Mouse (Mus musculus) midbrain, embryonic 16.5 days (tissue): ENCODE data around the gene Map1s. TPM values are rescaled to one million over a fixed set of nuclear protein-coding genes. Genes with fewer than 3 reads are reported as not detected.
A peak's percentile ranks its signal among the peaks of the same experiment; 100 is the strongest.

Experiments used
- ATAC-seq: fragments of 200-750 bp; cut with Nextera tagmentation; 2 replicates; pipeline ENCODE4 v1.8.0; 2017; ENCODE audit warnings: moderate TSS enrichment
- H3K27ac ChIP-seq: fragments of 300-500 bp; sonication (generic); 2 replicates; pipeline ENCODE4 v1.5.1; 2014; ENCODE audit warnings: mild to moderate bottlenecking, low read length, mixed read lengths
- H3K27me3 ChIP-seq: fragments of 300-500 bp; sonication (generic); 2 replicates; pipeline ENCODE4 v1.6.1; 2014; ENCODE audit warnings: low read depth, low read length, mixed read lengths; ENCODE audit not compliant: control insufficient read depth, insufficient read depth
- H3K36me3 ChIP-seq: fragments of 300-500 bp; sonication (generic); 2 replicates; pipeline ENCODE4 v1.6.1; 2014; ENCODE audit warnings: mild to moderate bottlenecking, low read length, moderate library complexity, mixed read lengths; ENCODE audit not compliant: control insufficient read depth, insufficient read depth
- H3K4me1 ChIP-seq: fragments of 300-500 bp; sonication (generic); 2 replicates; pipeline ENCODE4 v1.6.1; 2014; ENCODE audit warnings: mild to moderate bottlenecking, low read length, mixed read lengths; ENCODE audit not compliant: control insufficient read depth, insufficient read depth
- H3K4me2 ChIP-seq: fragments of 300-500 bp; sonication (generic); 2 replicates; pipeline ENCODE4 v1.6.1; 2014; ENCODE audit warnings: mild to moderate bottlenecking, low read length, mixed read lengths
- H3K4me3 ChIP-seq: fragments of 300-500 bp; sonication (generic); 2 replicates; pipeline ENCODE4 v1.5.1; 2014; ENCODE audit warnings: low read depth, mild to moderate bottlenecking, low read length, moderate library complexity, mixed read lengths
- H3K9ac ChIP-seq: fragments of 300-500 bp; sonication (generic); 2 replicates; pipeline ENCODE4 v1.6.1; 2014; ENCODE audit warnings: low read depth, low read length, mixed read lengths
- H3K9me3 ChIP-seq: fragments of 300-500 bp; sonication (generic); replicated peaks from 2 replicates; pipeline ENCODE4 v1.6.1; 2014; ENCODE audit warnings: mild to moderate bottlenecking, low read length, mixed read lengths; ENCODE audit not compliant: control insufficient read depth, poor library complexity, severe bottlenecking
- WGBS: fragments of 180-500 bp; shearing (Covaris S2); extraction: QIAGEN DNeasy Blood & Tissue Kit; methylation state at CpG from one replicate; pipeline ENCODE4 v1.1.7; 2014; 5-methylcytosine and 5-hydroxymethylcytosine counted together
- polyA plus RNA-seq: library from polyadenylated mRNA; unstranded; fragments of >200 nt; fragmentation: Nextera tagmentation; extraction: Ambion mirVana; gene quantifications from 2 replicates; pipeline ENCODE4 v1.2.1, GENCODE M21; 2015

Map1s gene
- polyA plus RNA-seq = 59.7 and 65.0 TPM in 2 replicates

DNA sequence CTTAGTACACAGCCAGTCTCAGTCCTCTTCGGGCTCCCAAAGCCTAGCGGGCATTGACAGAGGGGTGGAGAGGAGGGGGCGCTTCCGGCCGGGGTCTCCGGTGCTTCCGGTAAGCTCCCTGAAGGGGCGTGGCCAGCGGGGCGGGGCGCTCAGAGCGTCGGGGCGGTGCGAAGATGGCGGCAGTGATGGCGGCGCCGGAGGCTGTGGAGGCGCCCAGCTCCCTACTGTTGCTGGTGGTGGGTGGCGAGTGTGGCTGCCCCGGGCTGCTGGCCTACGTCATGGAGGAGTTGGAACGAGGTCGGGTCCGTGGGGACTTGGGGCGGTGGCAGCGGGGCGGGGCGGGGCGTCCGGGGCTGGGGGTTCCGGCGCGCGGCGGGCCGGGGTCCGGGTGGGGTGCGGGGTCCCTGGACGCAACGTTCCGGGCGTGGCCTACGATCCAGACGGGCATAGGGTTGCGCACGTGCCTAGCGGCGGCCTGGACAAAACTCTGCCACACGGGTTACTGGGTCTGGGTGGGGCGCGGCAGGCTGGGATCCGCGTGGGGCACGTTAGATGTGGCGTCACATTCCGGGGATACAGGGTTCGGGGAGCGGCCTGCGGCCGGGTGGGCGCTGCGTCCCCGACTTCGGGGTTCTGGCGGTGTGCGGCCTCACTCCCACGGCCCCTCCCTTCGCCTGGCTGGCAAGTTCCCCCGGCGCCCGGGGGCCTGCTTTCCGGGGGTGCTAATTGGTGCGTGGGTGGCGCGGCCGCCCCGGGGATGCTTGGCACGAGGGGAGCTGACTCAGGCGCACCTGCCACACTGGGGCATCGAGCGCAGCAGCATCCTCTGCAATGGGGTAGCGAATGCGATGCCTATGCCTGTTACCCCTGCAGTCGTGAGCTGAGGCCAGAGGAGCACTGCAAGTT lies at the start of gene Map1s:
Gene Map1s (plus strand): TSS at position 102 of the 906 bp plus-strand sequence.
- Histone ChIP-seq H3K27ac (peak within 1 kb of the TSS; percentile 91), H3K9me3 (no peaks in the 10 kb centered on the region), H3K4me1 (peaks cover 11% of the 10 kb centered on the region), H3K36me3 (0 out of 2 replicates have a peak, but pooled peaks cover 4% of the 10 kb centered on the region), H3K27me3 (peaks cover 8% of the 10 kb centered on the region; the same call in 1 of the 2 replicates), H3K4me3 (peak within 1 kb of the TSS; percentile 72), H3K4me2 (peak within 1 kb of the TSS; percentile 80), H3K9ac (peak within 1 kb of the TSS; percentile 93)
- ATAC-seq = peak; percentile 95
- under 1% methylated on average over 71 of the region's 86 CpGs for WGBS

DNA sequence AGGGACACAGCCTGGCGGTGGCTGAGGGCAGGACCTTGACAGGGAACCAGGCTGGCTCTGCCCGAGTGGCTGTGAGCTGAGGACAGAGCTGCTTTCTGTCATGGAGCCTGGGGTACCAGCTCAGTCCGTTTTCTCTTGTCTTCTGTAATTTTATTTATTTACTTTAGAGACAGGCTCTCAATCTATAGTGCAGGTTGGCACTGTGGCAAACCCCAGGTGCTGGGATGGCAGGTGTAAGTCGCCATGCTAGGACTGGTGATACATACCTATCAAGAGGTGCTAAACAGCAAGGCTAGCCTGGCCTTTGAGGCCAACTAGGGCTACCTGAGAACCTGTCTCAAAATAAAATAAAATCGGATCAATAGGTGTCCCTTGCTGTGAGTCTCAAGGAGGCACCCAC lies 49.7 kb upstream of the Map1s start:
- peak overlapping the region; percentile 89 for H3K4me2 ChIP-seq

DNA sequence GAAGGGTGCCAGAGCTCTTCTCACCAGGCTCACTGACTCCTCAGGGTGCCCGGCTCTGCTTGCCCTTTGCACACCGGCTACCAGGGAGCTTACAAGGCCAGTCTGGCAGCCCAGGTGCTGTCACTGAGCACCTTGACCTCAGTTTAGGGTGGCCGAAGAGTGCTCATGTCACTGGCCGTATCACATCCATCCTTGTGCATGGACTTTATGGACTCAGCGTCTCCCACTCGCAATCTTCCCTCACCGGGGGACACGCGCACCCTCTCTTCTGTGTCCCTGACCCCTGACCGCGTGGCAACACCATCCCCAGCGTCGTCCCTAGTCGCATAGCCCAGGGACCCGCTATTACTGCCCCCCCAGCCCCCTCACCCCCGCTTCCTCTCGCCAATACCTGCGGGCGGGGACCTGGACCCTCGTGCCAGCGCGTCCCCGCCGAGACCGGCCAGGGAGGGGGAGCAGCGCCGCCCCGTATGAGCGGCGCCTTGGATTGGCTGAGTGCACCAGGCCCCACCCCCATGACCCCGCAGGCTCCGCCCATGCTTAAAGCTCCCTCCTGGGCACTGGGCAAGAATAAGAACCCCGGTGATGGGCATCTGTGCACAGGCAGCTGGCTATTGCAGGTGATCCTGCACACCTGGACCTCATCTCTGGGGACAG lies 49.1 kb upstream of the Map1s start:
- Histone ChIP-seq H3K36me3 (0 out of 2 replicates have a peak, but pooled peaks cover 3% of the 10 kb centered on the region), H3K9me3 (no peaks in the 10 kb centered on the region), H3K9ac (peak overlapping the region; percentile 82), H3K4me1 (peaks cover 18% of the 10 kb centered on the region), H3K4me2 (peak overlapping the region; percentile 89), H3K27me3 (no peaks in the 10 kb centered on the region), H3K27ac (no peak overlapping the region), H3K4me3 (peak overlapping the region; percentile 58)
- WGBS = 6% methylated on average over 31 of the region's 33 CpGs
- peak; percentile 74 for ATAC-seq

More for the DNA sequence above, 49.7 kb upstream of the Map1s start:
- Histone ChIP-seq H3K27me3 (no peaks in the 10 kb centered on the region), H3K4me3 (no peak overlapping the region; the same call in 1 of the 2 replicates), H3K27ac (no peak overlapping the region), H3K9me3 (no peaks in the 10 kb centered on the region), H3K4me1 (peaks cover 18% of the 10 kb centered on the region), H3K9ac (no peak overlapping the region; the same call in 1 of the 2 replicates), H3K36me3 (0 out of 2 replicates have a peak, but pooled peaks cover 3% of the 10 kb centered on the region)
- no peak for ATAC-seq
- WGBS = 70% methylated on average over 5 of the region's 5 CpGs

DNA sequence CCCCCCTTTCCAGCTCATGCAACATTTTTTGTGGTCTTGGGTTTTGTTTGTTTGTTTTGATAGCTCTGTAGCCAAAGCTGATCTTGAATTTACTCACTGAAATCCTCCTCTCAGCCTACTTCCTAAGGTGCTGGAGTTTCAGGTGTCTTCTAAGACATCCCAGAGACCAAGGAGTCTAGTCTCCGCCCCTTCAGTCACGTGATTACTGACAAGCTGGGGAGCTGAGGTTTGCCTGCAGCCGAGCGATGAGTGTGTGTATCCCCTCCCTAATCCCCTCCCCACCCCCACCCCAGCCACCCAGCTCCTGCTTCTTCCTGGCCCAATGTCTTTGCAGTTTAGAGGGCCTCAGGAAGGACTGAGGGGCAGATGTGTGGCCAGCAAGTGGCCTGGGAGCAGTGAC lies 48.2 kb upstream of the Map1s start:
- Histone ChIP-seq H3K27ac (no peak overlapping the region), H3K4me3 (no peak overlapping the region), H3K4me1 (peaks cover 23% of the 10 kb centered on the region), H3K9me3 (no peaks in the 10 kb centered on the region), H3K27me3 (no peaks in the 10 kb centered on the region), H3K4me2 (peak overlapping the region; percentile 89; the same call in 1 of the 2 replicates), H3K9ac (0 out of 2 replicates have a peak overlapping the region, but pooled peaks have one; percentile 16), H3K36me3 (no peaks in the 10 kb centered on the region)
- no peak for ATAC-seq
- WGBS = 7% methylated on average over 4 of the region's 4 CpGs

GRCm38 (mm10) chr8:70862824-70863641 lies 42.7 kb upstream of the Map1s start, which contains the start of gene Kcnn1:
Gene Kcnn1, minus strand, starts transcription at chr8:70863258.
- Histone ChIP-seq H3K36me3 (0 out of 2 replicates have a peak, but pooled peaks cover 5% of the 10 kb centered on the region), H3K4me2 (peak within 1 kb of the TSS; percentile 94), H3K27me3 (no peaks in the 10 kb centered on the region), H3K4me1 (peaks cover 33% of the 10 kb centered on the region), H3K9me3 (no peaks in the 10 kb centered on the region), H3K27ac (peak within 1 kb of the TSS; percentile 97), H3K9ac (peak within 1 kb of the TSS; percentile 64), H3K4me3 (peak within 1 kb of the TSS; percentile 56)
- no peak for ATAC-seq
- under 1% methylated on average over 55 of the region's 55 CpGs for WGBS

- H3K27me3 ChIP-seq = no peaks in the 10 kb centered on the region
- no peak for ATAC-seq
- 0 out of 2 replicates have a peak, but pooled peaks cover 7% of the 10 kb centered on the region for H3K36me3 ChIP-seq
- H3K27ac ChIP-seq = peak overlapping the region; percentile 97
- H3K4me2 ChIP-seq = peak overlapping the region; percentile 94
- 1% methylated on average over 46 of the region's 46 CpGs for WGBS
- H3K4me1 ChIP-seq = peaks cover 40% of the 10 kb centered on the region
- H3K4me3 ChIP-seq = peak overlapping the region; percentile 56
- peak overlapping the region; percentile 64 for H3K9ac ChIP-seq
- H3K9me3 ChIP-seq = no peaks in the 10 kb centered on the region
Measured at GRCm38 (mm10) chr8:70863956-70864711, 41.6 kb upstream of the Map1s start.

GRCm38 (mm10) chr8:70864712-70865221 lies 41.0 kb upstream of the Map1s start:
- Histone ChIP-seq H3K36me3 (0 out of 2 replicates have a peak, but pooled peaks cover 7% of the 10 kb centered on the region), H3K4me2 (peak overlapping the region; percentile 94), H3K4me3 (peak overlapping the region; percentile 56), H3K27me3 (no peaks in the 10 kb centered on the region), H3K4me1 (peaks cover 44% of the 10 kb centered on the region), H3K9me3 (no peaks in the 10 kb centered on the region), H3K9ac (peak overlapping the region; percentile 64), H3K27ac (peak overlapping the region; percentile 97)
- peak; percentile 37 for ATAC-seq
- under 1% methylated on average over 24 of the region's 24 CpGs for WGBS
